Mouse (Mus musculus) intestine, embryonic 15.5 days (tissue): ENCODE measurements at regions not wholly inside any gene's neighbourhood (a gene's known extent, or its start where the extent isn't known, plus 50 kb on each side); places are given as distances from the start of the nearest gene placed in this dataset.

ENCODE experiments used
- ATAC-seq: fragments of 200-750 bp; cut with Nextera tagmentation; 2 replicates; pipeline ENCODE4 v1.8.0; 2017; ENCODE audit warnings: moderate TSS enrichment, moderate library complexity
- H3K27ac ChIP-seq: fragments of 300-500 bp; sonication (generic); 2 replicates; pipeline ENCODE4 v1.5.1; 2015; ENCODE audit warnings: mild to moderate bottlenecking, inconsistent platforms
- H3K27me3 ChIP-seq: fragments of 300-500 bp; sonication (generic); replicated peaks from 2 replicates; pipeline ENCODE4 v1.6.1; 2015; ENCODE audit warnings: inconsistent platforms
- H3K36me3 ChIP-seq: fragments of 300-500 bp; sonication (generic); 2 replicates; pipeline ENCODE4 v1.6.1; 2015; ENCODE audit warnings: inconsistent platforms
- H3K4me1 ChIP-seq: fragments of 300-500 bp; sonication (generic); replicated peaks from 2 replicates; pipeline ENCODE4 v1.6.1; 2015; ENCODE audit warnings: inconsistent platforms
- H3K4me2 ChIP-seq: fragments of 300-500 bp; sonication (generic); replicated peaks from 2 replicates; pipeline ENCODE4 v1.6.1; 2015; ENCODE audit warnings: mild to moderate bottlenecking, inconsistent platforms
- H3K4me3 ChIP-seq: fragments of 300-500 bp; sonication (generic); replicated peaks from 2 replicates; pipeline ENCODE4 v1.5.1; 2015; ENCODE audit warnings: inconsistent platforms
- H3K9ac ChIP-seq: fragments of 300-500 bp; sonication (generic); 2 replicates; pipeline ENCODE4 v1.6.1; 2015; ENCODE audit warnings: inconsistent platforms
- H3K9me3 ChIP-seq: fragments of 300-500 bp; sonication (generic); 2 replicates; pipeline ENCODE4 v1.6.1; 2016; ENCODE audit warnings: inconsistent platforms
- WGBS: fragments of 180-500 bp; shearing (Covaris S2); methylation state at CpG from one replicate; pipeline ENCODE4 v1.1.7; 2015; 5-methylcytosine and 5-hydroxymethylcytosine counted together

GRCm38 (mm10) chr8:11061711-11062110 is 53.5 kb upstream of the Irs2 start:
- Histone ChIP-seq H3K4me2 (no peak overlapping the region), H3K9me3 (no peaks in the 10 kb centered on the region), H3K27ac (no peak overlapping the region), H3K27me3 (no peaks in the 10 kb centered on the region), H3K4me1 (0 out of 2 replicates have a peak, but pooled peaks cover 2% of the 10 kb centered on the region), H3K36me3 (no peaks in the 10 kb centered on the region), H3K4me3 (no peak overlapping the region), H3K9ac (no peak overlapping the region)
- ATAC-seq, result no peak
- 65% methylated on average over 1 of the region's 1 CpGs for WGBS

GRCm38 (mm10) chr8:11060604-11061003 is 52.3 kb upstream of the Irs2 start:
- no peak overlapping the region for H3K27ac ChIP-seq
- 54% methylated on average over 3 of the region's 3 CpGs for WGBS
- no peaks in the 10 kb centered on the region for H3K9me3 ChIP-seq

GRCm38 (mm10) chr8:11058392-11058791 is 50.1 kb upstream of the Irs2 start:
- WGBS, result 87% methylated on average over 3 of the region's 3 CpGs
- ATAC-seq, result no peak
- H3K4me2 ChIP-seq, result no peak overlapping the region

More at GRCm38 (mm10) chr8:11060604-11061003, 52.3 kb upstream of the Irs2 start:
- no peak for ATAC-seq
- no peaks in the 10 kb centered on the region for H3K36me3 ChIP-seq
- H3K9ac ChIP-seq, result no peak overlapping the region
- H3K4me3 ChIP-seq, result no peak overlapping the region
- no peaks in the 10 kb centered on the region for H3K27me3 ChIP-seq
- H3K4me1 ChIP-seq, result 0 out of 2 replicates have a peak, but pooled peaks cover 6% of the 10 kb centered on the region
- no peak overlapping the region for H3K4me2 ChIP-seq

More at GRCm38 (mm10) chr8:11058392-11058791, 50.1 kb upstream of the Irs2 start:
- Histone ChIP-seq H3K4me1 (peaks cover 10% of the 10 kb centered on the region), H3K36me3 (no peaks in the 10 kb centered on the region), H3K9me3 (no peaks in the 10 kb centered on the region), H3K9ac (no peak overlapping the region), H3K27me3 (no peaks in the 10 kb centered on the region), H3K4me3 (no peak overlapping the region), H3K27ac (no peak overlapping the region)
